Mouse (Mus musculus) layer of hippocampus, postnatal 36 days (tissue): Measurements from ENCODE around the gene Ube2a. TPM values are rescaled to one million over a fixed set of nuclear protein-coding genes. Genes with fewer than 3 reads are reported as not detected.
"Not testable (repeated sequence)": the region's sequence is repeated elsewhere in the genome, so short reads cannot be mapped to it uniquely, and the experiment has no call there.

Experiments used
- DNase-seq, 2 experiments: peaks; one replicate each; pipeline ENCODE4 v3.0.0; 2022
- total RNA-seq, 2 experiments: library from RNA; stranded (reverse); gene quantifications; 2 replicates each; pipeline ENCODE4 v1.2.3; 2021

Gene Ube2a
- total RNA-seq: 10 to 100 TPM; 55.9 to 62.0 TPM

- no peak for DNase-seq
These were observed at the start of gene Ube2a, which contains the start of gene C330007P06Rik for GRCm38 (mm10) chrX:36873765-36874164. Gene Ube2a (plus strand): TSS chrX:36873900. Gene C330007P06Rik (minus strand): TSS chrX:36874111.

GRCm38 (mm10) chrX:36823932-36824711 is 49.6 kb upstream of the Ube2a start:
- no peak for DNase-seq

- DNase-seq: no peak
These were observed 48.7 kb upstream of the Ube2a start for GRCm38 (mm10) chrX:36825032-36825431.

GRCm38 (mm10) chrX:36826873-36827272 is 46.8 kb upstream of the Ube2a start:
- DNase-seq: no peak

- no peak for DNase-seq
These were observed 43.4 kb upstream of the Ube2a start for GRCm38 (mm10) chrX:36830271-36830670.

- no peak for DNase-seq
These were observed 42.1 kb upstream of the Ube2a start for GRCm38 (mm10) chrX:36831632-36832031.

- DNase-seq: peak; percentile 40 to 46
These were observed 40.2 kb upstream of the Ube2a start for GRCm38 (mm10) chrX:36833397-36834084.

GRCm38 (mm10) chrX:36837069-36837676 is 36.5 kb upstream of the Ube2a start:
- no peak for DNase-seq

- DNase-seq: no peak
These were observed 34.3 kb upstream of the Ube2a start for GRCm38 (mm10) chrX:36839391-36839790.

GRCm38 (mm10) chrX:36841698-36842097 is 32.0 kb upstream of the Ube2a start:
- DNase-seq: no peak

GRCm38 (mm10) chrX:36843346-36843990 is 30.2 kb upstream of the Ube2a start:
- DNase-seq: no peak

GRCm38 (mm10) chrX:36847152-36847551 is 26.5 kb upstream of the Ube2a start:
- DNase-seq: no peak

- no peak for DNase-seq
These were observed 21.1 kb upstream of the Ube2a start for GRCm38 (mm10) chrX:36852631-36853030.

- DNase-seq: peak; percentile 79 to 81
These were observed 9.7 kb upstream of the Ube2a start for GRCm38 (mm10) chrX:36863766-36864608.

GRCm38 (mm10) chrX:36864609-36865328 is 8.9 kb upstream of the Ube2a start:
- no peak for DNase-seq

- DNase-seq: no peak
These were observed 3.3 kb upstream of the Ube2a start for GRCm38 (mm10) chrX:36870372-36870771.

GRCm38 (mm10) chrX:36874178-36874696 is 537 bp downstream of the Ube2a start:
- peak; percentile 81 for DNase-seq

- peak in 1 of 2 experiments; percentile 10 for DNase-seq
These were observed 1.0 kb downstream of the Ube2a start for GRCm38 (mm10) chrX:36874704-36875128.

GRCm38 (mm10) chrX:36884719-36885118 is 11.0 kb downstream of the Ube2a start:
- no peak for DNase-seq

- DNase-seq: not testable (repeated sequence)
These were observed 25.2 kb downstream of the Ube2a start for GRCm38 (mm10) chrX:36898931-36899330.

- no peak for DNase-seq
These were observed 28.0 kb downstream of the Ube2a start for GRCm38 (mm10) chrX:36901655-36902054.
